Mouse (Mus musculus) MEL (cell line): ENCODE measurements at regions not wholly inside any gene's neighbourhood (a gene's known extent, or its start where the extent isn't known, plus 50 kb on each side); places are given as distances from the start of the nearest gene placed in this dataset.

Experiments
- CTCF ChIP-seq, 3 experiments: IDR thresholded peaks in 2 of 3; conservative IDR thresholded peaks in 1 of 3; 2 replicates each; pipeline ENCODE4 v1.5.1; 2011 to 2012; ENCODE audit warnings: low read length in 3 of 3, low read depth in 2 of 3, mild to moderate bottlenecking in 2 of 3, improper control_type of control experiment in 1 of 3, inconsistent platforms in 1 of 3, mixed read lengths in 1 of 3, moderate library complexity in 1 of 3; ENCODE audit not compliant: control insufficient read depth in 1 of 3, insufficient read depth in 1 of 3, poor library complexity in 1 of 3, severe bottlenecking in 1 of 3
- E2F4 ChIP-seq: IDR thresholded peaks from 2 replicates; pipeline ENCODE4 v1.6.1; 2011; ENCODE audit warnings: low read depth, low read length, improper control_type of control experiment, borderline replicate concordance
- EP300 ChIP-seq, 2 experiments: IDR thresholded peaks; 2 replicates each; pipeline ENCODE4 v1.6.1; 2011; ENCODE audit warnings: improper control_type of control experiment in 2 of 2, low read length in 2 of 2, low read depth in 1 of 2, mild to moderate bottlenecking in 1 of 2
- GATA1 ChIP-seq: IDR thresholded peaks from 2 replicates; pipeline ENCODE4 v1.6.1; 2011; ENCODE audit warnings: low read depth, low read length, improper control_type of control experiment
- KAT2A ChIP-seq: conservative IDR thresholded peaks from 2 replicates; pipeline ENCODE4 v1.6.1; 2012; ENCODE audit warnings: low read depth, low read length, improper control_type of control experiment, inconsistent platforms
- MYB ChIP-seq: IDR thresholded peaks from 2 replicates; pipeline ENCODE4 v1.6.1; 2011; ENCODE audit warnings: mild to moderate bottlenecking, low read depth, low read length, improper control_type of control experiment
- NELFE ChIP-seq: IDR thresholded peaks from 2 replicates; pipeline ENCODE4 v1.6.1; 2011; ENCODE audit warnings: low read depth, low read length, improper control_type of control experiment
- RAD21 ChIP-seq: IDR thresholded peaks from 2 replicates; pipeline ENCODE4 v1.6.1; 2011; ENCODE audit warnings: mild to moderate bottlenecking, low read depth, low read length, improper control_type of control experiment
- SMC3 ChIP-seq: IDR thresholded peaks from 2 replicates; pipeline ENCODE4 v1.6.1; 2011; ENCODE audit warnings: low read depth, low read length, improper control_type of control experiment
- TAL1 ChIP-seq: IDR thresholded peaks from 2 replicates; pipeline ENCODE4 v1.6.1; 2012; ENCODE audit warnings: mild to moderate bottlenecking, inconsistent platforms, low read length, moderate library complexity, mixed read lengths

GRCm38 (mm10) chr14:9315224-9315623, 649.2 kb upstream of the 4930452B06Rik start:
- no peak for TF ChIP-seq TAL1
- TF ChIP-seq E2F4, result no peak
- TF ChIP-seq KAT2A, result no peak
- TF ChIP-seq GATA1, result no peak
- TF ChIP-seq EP300 (IDR thresholded peaks at IDR 0.05; ENCODE audit: low read depth in 1 of 2, low read length in 2 of 2), result no peak
- TF ChIP-seq RAD21, result no peak
- no peak for TF ChIP-seq SMC3
- no peak for TF ChIP-seq NELFE
- TF ChIP-seq MYB, result no peak
- TF ChIP-seq CTCF (IDR thresholded peaks at IDR 0.05 in 2 of 3, conservative IDR thresholded peaks at IDR 0.05 in 1 of 3; ENCODE audit: control insufficient read depth in 1 of 3, insufficient read depth in 1 of 3, low read depth in 2 of 3, low read length in 3 of 3, poor library complexity in 1 of 3, severe bottlenecking in 1 of 3), result no peak
